Mouse (Mus musculus) MEL (cell line): ENCODE results near the gene Sectm1b.

Experiments used
- CHD1 ChIP-seq: IDR thresholded peaks from 2 replicates; pipeline ENCODE4 v1.6.1; 2012; ENCODE audit warnings: low read depth, mild to moderate bottlenecking, inconsistent platforms, low read length, improper control_type of control experiment
- CHD2 ChIP-seq: IDR thresholded peaks from 2 replicates; pipeline ENCODE4 v1.6.1; 2011; ENCODE audit warnings: low read length, improper control_type of control experiment
- CTCF ChIP-seq, 3 experiments: IDR thresholded peaks in 2 of 3; conservative IDR thresholded peaks in 1 of 3; 2 replicates each; pipeline ENCODE4 v1.5.1; 2011 to 2012; ENCODE audit warnings: low read length in 3 of 3, low read depth in 2 of 3, mild to moderate bottlenecking in 2 of 3, improper control_type of control experiment in 1 of 3, inconsistent platforms in 1 of 3, mixed read lengths in 1 of 3, moderate library complexity in 1 of 3; ENCODE audit not compliant: control insufficient read depth in 1 of 3, insufficient read depth in 1 of 3, poor library complexity in 1 of 3, severe bottlenecking in 1 of 3
- HCFC1 ChIP-seq: IDR thresholded peaks from 2 replicates; pipeline ENCODE4 v1.6.1; 2012; ENCODE audit warnings: low read depth, mild to moderate bottlenecking, inconsistent platforms, low read length, improper control_type of control experiment, moderate library complexity
- MAZ ChIP-seq: IDR thresholded peaks from 2 replicates; pipeline ENCODE4 v1.6.1; 2012; ENCODE audit warnings: low read depth, mild to moderate bottlenecking, inconsistent platforms, low read length, improper control_type of control experiment
- POLR2A ChIP-seq, 2 experiments: IDR thresholded peaks; 2 replicates each; pipeline ENCODE4 v1.6.1; 2011 to 2012; ENCODE audit warnings: low read length in 2 of 2, mild to moderate bottlenecking in 2 of 2, control low read depth in 1 of 2, improper control_type of control experiment in 1 of 2, low read depth in 1 of 2, moderate library complexity in 1 of 2; ENCODE audit not compliant: control insufficient read depth in 1 of 2, insufficient read depth in 1 of 2, poor library complexity in 1 of 2
- TCF12 ChIP-seq: IDR thresholded peaks from 2 replicates; pipeline ENCODE4 v1.6.1; 2014; ENCODE audit warnings: low read depth, mild to moderate bottlenecking, inconsistent platforms, low read length, improper control_type of control experiment, moderate library complexity
- UBTF ChIP-seq: IDR thresholded peaks from 2 replicates; pipeline ENCODE4 v1.6.1; 2012; ENCODE audit warnings: low read depth, mild to moderate bottlenecking, inconsistent platforms, low read length, improper control_type of control experiment, moderate library complexity, borderline replicate concordance; ENCODE audit not compliant: insufficient read depth
- ZC3H11A ChIP-seq: IDR thresholded peaks from 2 replicates; pipeline ENCODE4 v1.6.1; 2012; ENCODE audit warnings: low read depth, mild to moderate bottlenecking, inconsistent platforms, low read length, improper control_type of control experiment
- ZMIZ1 ChIP-seq: IDR thresholded peaks from 2 replicates; pipeline ENCODE4 v1.6.1; 2012; ENCODE audit warnings: low read depth, mild to moderate bottlenecking, inconsistent platforms, low read length, improper control_type of control experiment, moderate library complexity

DNA sequence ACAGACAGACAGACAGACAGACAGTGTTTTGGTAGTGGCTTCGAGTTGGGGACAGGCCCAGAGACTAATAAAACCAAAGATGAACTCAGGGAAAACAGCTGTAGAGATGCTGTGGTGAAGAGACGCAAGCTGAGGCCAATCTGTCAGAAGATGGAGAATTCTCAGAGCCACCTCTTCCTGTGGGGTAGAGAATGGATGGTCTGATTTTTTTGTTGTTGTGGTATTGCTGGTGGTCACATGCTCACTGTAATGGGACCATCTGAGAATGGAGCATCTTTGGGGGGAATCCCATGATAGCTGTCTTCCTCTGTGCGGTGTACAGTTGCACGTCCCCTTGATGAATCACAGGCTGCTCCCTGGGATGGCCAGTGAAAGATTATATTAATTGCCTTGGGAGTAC lies 20.9 kb downstream of the Sectm1b start:
- TF ChIP-seq CHD1, result no peak
- TF ChIP-seq CTCF (IDR thresholded peaks at IDR 0.05 in 2 of 3, conservative IDR thresholded peaks at IDR 0.05 in 1 of 3; ENCODE audit: control insufficient read depth in 1 of 3, insufficient read depth in 1 of 3, low read depth in 2 of 3, low read length in 3 of 3, poor library complexity in 1 of 3, severe bottlenecking in 1 of 3), result no peak
- no peak for TF ChIP-seq POLR2A (IDR thresholded peaks at IDR 0.05; ENCODE audit: control insufficient read depth in 1 of 2, insufficient read depth in 1 of 2, low read depth in 1 of 2, low read length in 2 of 2, poor library complexity in 1 of 2)
- TF ChIP-seq CHD2, result no peak
- no peak for TF ChIP-seq TCF12
- TF ChIP-seq HCFC1, result no peak
- TF ChIP-seq ZC3H11A, result no peak
- no peak for TF ChIP-seq ZMIZ1
- no peak for TF ChIP-seq MAZ
- TF ChIP-seq UBTF, result no peak
